Mouse (Mus musculus): ENCODE measurements around the gene Nrxn3.

- TF ChIP-seq POLR2A (IDR thresholded peaks at IDR 0.05; ENCODE audit: control insufficient read depth, extremely low read depth, insufficient read depth, low read length, poor library complexity), result no peak
- no peak for TF ChIP-seq CTCF (IDR thresholded peaks at IDR 0.05; ENCODE audit: borderline replicate concordance, control insufficient read depth, extremely low read depth, insufficient read depth, low read length, poor library complexity)
These were observed 1240.4 kb downstream of the Nrxn3 start for GRCm38 (mm10) chr12:89963073-89963472.

Data from thymus, adult 2 months (tissue).